Mouse (Mus musculus) midbrain, embryonic 10.5 days (tissue): ENCODE measurements around the gene Upk3a. TPM values are rescaled to one million over a fixed set of nuclear protein-coding genes. Genes with fewer than 3 reads are reported as not detected.
"Not testable (repeated sequence)": the region's sequence is repeated elsewhere in the genome, so short reads cannot be mapped to it uniquely, and the experiment has no call there.

Experiments
- DNase-seq: peaks from one replicate; pipeline ENCODE4 v3.0.0-alpha.2; 2017; ENCODE audit warnings: low spot score
- H3K27ac ChIP-seq: fragments of 300-500 bp; sonication (generic); replicated peaks from 2 replicates; pipeline ENCODE4 v1.5.1; 2016; ENCODE audit warnings: mild to moderate bottlenecking
- H3K27me3 ChIP-seq: fragments of 300-500 bp; sonication (generic); 2 replicates; pipeline ENCODE4 v1.6.1; 2016; ENCODE audit warnings: low read depth, mild to moderate bottlenecking; ENCODE audit not compliant: poor library complexity, severe bottlenecking
- H3K36me3 ChIP-seq: fragments of 300-500 bp; sonication (generic); 2 replicates; pipeline ENCODE4 v1.6.1; 2016; ENCODE audit warnings: mild to moderate bottlenecking, moderate library complexity
- H3K4me1 ChIP-seq: fragments of 300-500 bp; sonication (generic); 2 replicates; pipeline ENCODE4 v1.6.1; 2016
- H3K4me3 ChIP-seq: fragments of 300-500 bp; sonication (generic); 2 replicates; pipeline ENCODE4 v1.5.1; 2016; ENCODE audit warnings: mild to moderate bottlenecking, moderate library complexity
- H3K9me3 ChIP-seq: fragments of 300-500 bp; sonication (generic); replicated peaks from 2 replicates; pipeline ENCODE4 v1.6.1; 2016; ENCODE audit warnings: mild to moderate bottlenecking
- WGBS: fragments of 180-500 bp; shearing (Covaris S2); methylation state at CpG from one replicate; pipeline ENCODE4 v1.1.7; 2016; 5-methylcytosine and 5-hydroxymethylcytosine counted together
- polyA plus RNA-seq: library from polyadenylated mRNA; unstranded; fragments of >200 nt; fragmentation: Nextera tagmentation; extraction: Ambion mirVana; gene quantifications from 2 replicates; pipeline ENCODE4 v1.2.1, GENCODE M21; 2016

The Upk3a gene
- polyA plus RNA-seq, 1 experiment from 2014 or later = not detected

DNA sequence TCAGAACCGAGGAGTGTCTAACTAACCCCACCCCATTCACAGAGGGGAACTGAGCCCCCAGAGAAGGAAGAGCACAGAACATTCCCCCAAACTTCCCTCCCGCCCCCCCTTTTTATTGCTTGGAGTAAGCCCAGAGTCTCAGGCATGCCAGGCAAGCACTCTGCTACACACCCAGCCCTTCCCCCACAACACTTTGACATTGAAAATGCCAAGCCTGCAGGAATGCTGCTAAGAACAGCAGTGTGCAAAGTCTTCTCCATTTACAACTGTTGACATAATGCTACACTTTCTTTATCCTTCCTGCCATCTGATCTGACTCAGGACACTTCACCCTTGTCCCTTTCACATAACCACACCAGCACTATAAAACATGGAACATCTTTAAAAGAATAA lies 4.3 kb upstream of the Upk3a start:
- peaks cover 28% of the 10 kb centered on the region for H3K4me1 ChIP-seq
- no peak for DNase-seq
- no peak overlapping the region for H3K4me3 ChIP-seq
- 0 out of 2 replicates have a peak overlapping the region, but pooled peaks have one; percentile 33 for H3K27ac ChIP-seq
- H3K36me3 ChIP-seq = no peaks in the 10 kb centered on the region
- H3K27me3 ChIP-seq = peaks cover 35% of the 10 kb centered on the region
- 42% methylated on average over 2 of the region's 2 CpGs for WGBS
- H3K9me3 ChIP-seq = no peaks in the 10 kb centered on the region

DNA sequence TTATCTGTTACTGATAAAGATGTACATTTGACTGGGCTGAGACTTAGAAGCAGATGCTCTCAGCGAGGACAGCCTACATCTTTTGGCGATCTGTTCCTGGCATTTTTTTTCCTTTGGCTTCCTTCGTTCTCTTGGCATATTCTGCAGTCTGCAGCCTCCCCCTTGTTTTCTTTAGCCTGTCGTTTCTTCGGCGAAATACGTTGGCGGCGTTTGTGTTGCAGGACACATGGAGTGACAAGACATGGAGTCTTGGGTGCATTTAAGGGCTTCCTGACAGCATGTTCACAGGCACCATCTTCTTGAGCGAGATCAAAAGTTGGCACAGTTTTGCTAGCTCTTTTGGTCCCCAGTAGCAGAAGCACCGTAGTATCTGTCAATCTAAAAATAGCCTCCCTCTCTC lies 1.2 kb upstream of the Upk3a start:
- Histone ChIP-seq H3K4me3 (no peak overlapping the region), H3K27me3 (peaks cover 44% of the 10 kb centered on the region), H3K4me1 (peaks cover 38% of the 10 kb centered on the region), H3K27ac (no peak overlapping the region), H3K9me3 (no peaks in the 10 kb centered on the region), H3K36me3 (no peaks in the 10 kb centered on the region)
- 85% methylated on average over 11 of the region's 11 CpGs for WGBS
- no peak for DNase-seq

DNA sequence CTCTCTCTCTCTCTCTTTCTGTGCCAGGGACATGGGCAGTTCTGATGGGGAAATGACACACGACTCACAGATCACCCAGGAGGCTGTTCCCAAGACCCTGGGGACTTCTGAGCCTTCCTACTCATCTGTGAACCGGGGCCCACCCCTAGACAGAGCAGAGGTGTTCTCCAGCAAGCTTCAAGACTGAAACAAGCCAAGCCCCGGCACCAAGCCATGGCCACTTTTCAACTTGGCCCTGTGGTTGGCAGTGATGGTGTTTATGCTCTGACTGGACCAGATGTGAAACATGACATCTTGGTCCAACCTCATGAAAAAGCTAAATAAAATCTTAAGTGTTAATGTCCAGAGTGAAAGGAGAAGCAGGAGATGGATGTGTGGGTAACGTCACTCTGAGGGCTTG lies 5.3 kb downstream of the Upk3a start:
- peaks cover 14% of the 10 kb centered on the region for H3K27me3 ChIP-seq
- H3K4me1 ChIP-seq = peaks cover 13% of the 10 kb centered on the region
- H3K27ac ChIP-seq = no peak overlapping the region
- no peaks in the 10 kb centered on the region for H3K36me3 ChIP-seq
- H3K9me3 ChIP-seq = no peaks in the 10 kb centered on the region
- no peak overlapping the region for H3K4me3 ChIP-seq
- 76% methylated on average over 4 of the region's 4 CpGs for WGBS
- DNase-seq = no peak

DNA sequence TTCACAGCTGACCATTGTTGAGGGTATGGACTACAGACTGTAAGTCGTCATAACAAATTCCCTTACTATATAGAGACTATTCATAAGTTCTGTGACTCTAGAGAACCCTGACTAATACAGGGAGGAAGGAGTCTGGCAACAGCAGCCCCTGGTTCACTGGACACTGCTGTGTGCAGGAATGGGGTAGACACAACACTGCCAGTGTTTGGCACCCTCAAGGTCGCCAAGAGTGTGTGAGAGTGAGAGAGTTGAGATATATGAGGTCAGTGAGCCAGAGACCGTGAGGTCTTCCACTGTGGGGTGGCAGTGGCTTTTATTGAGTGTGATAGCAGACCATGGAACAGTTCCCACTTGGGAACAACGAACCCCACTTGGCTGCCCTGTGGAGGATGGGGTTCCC lies 9.3 kb downstream of the Upk3a start:
- Histone ChIP-seq H3K4me3 (no peak overlapping the region), H3K9me3 (no peaks in the 10 kb centered on the region), H3K27me3 (no peaks in the 10 kb centered on the region; the same call in 1 of the 2 replicates), H3K4me1 (no peaks in the 10 kb centered on the region), H3K36me3 (no peaks in the 10 kb centered on the region), H3K27ac (no peak overlapping the region)
- no peak for DNase-seq
- WGBS = 84% methylated on average over 4 of the region's 4 CpGs

DNA sequence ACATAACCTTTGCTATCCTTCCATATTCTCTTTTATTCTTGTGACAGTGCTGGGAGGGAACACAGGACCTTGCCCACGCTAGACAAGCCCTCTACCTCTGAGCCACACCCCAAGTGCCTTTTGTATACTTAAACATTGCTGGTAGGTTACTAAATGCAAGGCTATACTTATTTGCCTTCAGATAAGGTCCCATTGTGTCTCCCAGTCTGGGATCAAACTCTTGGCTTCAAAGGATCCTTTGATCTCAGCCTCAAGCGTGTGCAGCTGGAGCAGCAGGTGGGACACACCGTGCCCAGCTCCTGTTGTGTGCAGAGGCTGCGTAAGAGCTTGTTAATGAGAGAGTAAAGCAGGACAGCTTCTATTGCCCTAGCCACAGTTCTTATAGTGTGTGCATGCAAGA lies 10.8 kb downstream of the Upk3a start:
- 50% methylated on average over 4 of the region's 4 CpGs for WGBS
- DNase-seq = no peak
- Histone ChIP-seq H3K4me3 (no peak overlapping the region), H3K4me1 (no peaks in the 10 kb centered on the region), H3K27me3 (no peaks in the 10 kb centered on the region), H3K9me3 (0 out of 2 replicates have a peak, but pooled peaks cover 3% of the 10 kb centered on the region), H3K36me3 (no peaks in the 10 kb centered on the region), H3K27ac (no peak overlapping the region)

DNA sequence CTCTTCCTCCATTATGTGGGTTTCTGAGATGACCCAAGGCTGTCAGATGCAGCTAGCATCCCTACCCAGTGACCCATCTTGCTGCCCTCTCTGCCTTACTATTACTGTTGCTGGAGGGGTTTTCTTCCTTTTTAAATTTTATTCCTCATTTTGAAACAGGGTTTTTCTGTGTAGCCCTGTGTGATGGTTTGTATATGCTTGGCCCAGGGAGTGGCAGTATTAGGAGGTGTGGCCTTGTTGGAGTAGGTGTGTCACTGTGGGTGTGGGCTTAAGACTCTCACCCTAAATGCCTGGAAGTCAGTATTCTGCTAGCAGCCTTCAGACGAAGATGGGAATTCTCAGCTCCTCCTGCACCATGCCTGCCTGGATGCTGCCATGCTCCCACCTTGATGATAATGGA lies 11.7 kb downstream of the Upk3a start, which contains the start of gene Fam118a:
Fam118a (plus strand) TSS at position 301 of the 400 bp plus-strand sequence.
- DNase-seq, H3K4me3 ChIP-seq, H3K27ac ChIP-seq, H3K27me3 ChIP-seq, H3K4me1 ChIP-seq, H3K36me3 ChIP-seq, H3K9me3 ChIP-seq: not testable (repeated sequence)
- WGBS = 52% methylated on average over 1 of the region's 1 CpGs

DNA sequence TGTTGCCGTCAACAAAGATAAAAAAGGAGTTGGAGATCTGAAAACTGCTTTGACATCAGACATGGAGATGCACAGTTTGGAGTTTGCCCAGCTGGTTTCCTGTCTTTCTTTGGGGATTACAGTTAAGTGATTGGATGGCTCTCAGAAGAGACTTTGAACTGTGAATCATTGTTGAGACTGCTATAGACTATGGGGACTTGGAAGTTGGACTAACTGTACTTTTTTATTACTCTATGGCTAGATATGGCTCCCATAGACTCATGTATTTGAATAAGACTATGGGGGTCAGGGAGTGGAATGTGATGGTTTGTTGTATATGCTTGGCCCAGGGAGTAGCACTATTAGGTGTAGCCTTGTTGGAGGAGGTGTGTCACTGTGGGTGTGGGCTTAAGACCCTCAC lies 13.7 kb downstream of the Upk3a start:
- WGBS = 93% methylated on average over 1 of the region's 1 CpGs
- not testable (repeated sequence) for H3K4me3 ChIP-seq, H3K36me3 ChIP-seq

DNA sequence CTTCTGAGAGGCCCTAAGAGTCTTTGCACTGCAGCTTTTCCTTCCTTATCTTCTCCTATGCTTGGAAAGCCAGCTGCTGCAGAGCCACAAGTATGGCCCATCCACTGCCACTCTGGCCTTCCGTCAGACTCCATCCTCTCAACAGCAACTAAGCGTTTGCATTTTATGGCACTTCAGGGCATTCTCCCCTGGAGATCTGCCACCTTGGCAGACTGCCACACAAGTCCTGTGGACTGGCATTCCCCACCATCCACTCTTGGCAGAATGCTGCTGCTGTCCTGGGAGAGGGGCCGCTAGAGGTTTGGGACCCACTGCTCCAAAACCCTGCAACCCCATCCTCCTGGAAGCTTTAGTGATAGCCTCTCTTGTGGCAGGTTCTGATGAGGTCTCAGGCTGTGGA lies 14.9 kb downstream of the Upk3a start:
- H3K27me3 ChIP-seq = peaks cover 23% of the 10 kb centered on the region
- DNase-seq = no peak
- 0 out of 2 replicates have a peak, but pooled peaks cover 3% of the 10 kb centered on the region for H3K9me3 ChIP-seq
- no peak overlapping the region for H3K4me3 ChIP-seq
- peaks cover 10% of the 10 kb centered on the region for H3K4me1 ChIP-seq
- H3K27ac ChIP-seq = no peak overlapping the region
- H3K36me3 ChIP-seq = no peaks in the 10 kb centered on the region
- WGBS = 95% methylated on average over 3 of the region's 3 CpGs

More for the DNA sequence above, 13.7 kb downstream of the Upk3a start:
- not testable (repeated sequence) for H3K27ac ChIP-seq, H3K9me3 ChIP-seq, DNase-seq, H3K4me1 ChIP-seq
- peaks cover 16% of the 10 kb centered on the region for H3K27me3 ChIP-seq

DNA sequence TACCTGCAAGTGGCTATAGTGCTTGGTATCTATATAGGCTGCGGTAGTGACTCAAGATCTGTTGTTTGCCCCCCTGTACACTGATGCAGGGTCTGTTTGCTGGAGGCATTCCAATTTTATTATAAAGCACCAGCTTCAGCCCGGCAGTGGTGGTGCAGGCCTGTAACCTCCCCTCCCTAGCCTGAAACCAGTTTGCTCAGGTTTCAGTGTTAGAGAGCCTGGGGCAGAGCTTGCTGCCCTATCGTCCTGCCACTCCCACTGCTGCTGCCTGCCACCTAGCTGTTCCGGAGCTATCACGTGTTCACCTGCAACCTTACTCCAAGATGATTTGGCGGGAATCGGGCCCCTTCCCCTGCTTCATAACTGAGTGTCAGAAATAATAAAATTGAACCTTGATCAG lies 17.0 kb downstream of the Upk3a start:
- WGBS = 61% methylated on average over 7 of the region's 7 CpGs
- DNase-seq, H3K27ac ChIP-seq, H3K36me3 ChIP-seq, H3K4me3 ChIP-seq, H3K9me3 ChIP-seq: not testable (repeated sequence)
- Histone ChIP-seq H3K4me1 (peaks cover 29% of the 10 kb centered on the region), H3K27me3 (peaks cover 26% of the 10 kb centered on the region)

DNA sequence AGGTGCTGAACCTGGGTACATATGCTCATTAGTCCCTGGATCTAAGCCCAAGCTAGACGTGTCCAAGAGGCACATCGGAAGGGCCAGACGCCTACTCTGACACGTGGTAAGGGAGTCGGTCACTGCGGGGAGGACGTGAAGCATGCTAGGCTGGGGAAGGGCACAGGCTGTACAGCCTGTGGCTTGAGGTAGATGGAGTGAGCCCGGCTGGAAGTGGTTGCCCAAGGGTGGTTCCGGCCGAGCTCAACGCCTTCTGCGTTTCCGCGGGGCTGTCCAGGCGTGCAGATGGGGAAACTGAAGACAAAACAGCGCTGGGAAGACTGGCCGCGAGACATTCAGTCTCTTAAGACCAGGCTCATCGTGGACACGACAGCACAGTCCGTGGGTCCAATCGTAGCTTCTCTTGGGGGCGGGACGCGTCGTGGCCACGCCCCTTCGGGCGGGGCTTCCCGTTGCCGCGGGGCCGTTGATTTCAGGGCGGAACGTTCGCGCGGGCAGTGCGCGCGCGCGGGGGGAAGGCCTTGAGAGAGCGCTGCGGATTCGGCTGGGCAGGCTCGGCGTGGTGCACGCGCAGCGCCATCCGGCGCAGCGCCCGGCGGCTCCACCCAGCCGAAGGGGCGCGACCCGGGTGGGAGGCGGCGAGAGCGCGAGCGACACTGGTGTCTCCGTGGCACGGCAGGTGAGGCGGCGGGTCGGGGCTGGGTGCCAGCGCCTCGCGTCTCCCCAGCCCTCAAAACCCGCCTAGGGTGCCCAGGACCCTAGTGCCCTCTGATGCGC lies 19.8 kb downstream of the Upk3a start:
- Histone ChIP-seq H3K9me3 (0 out of 2 replicates have a peak, but pooled peaks cover 3% of the 10 kb centered on the region), H3K36me3 (no peaks in the 10 kb centered on the region), H3K4me1 (peaks cover 38% of the 10 kb centered on the region), H3K27ac (peak overlapping the region; percentile 89), H3K4me3 (peak overlapping the region; percentile 89), H3K27me3 (peaks cover 26% of the 10 kb centered on the region)
- peak; percentile 96 for DNase-seq
- WGBS = under 1% methylated on average over 75 of the region's 75 CpGs

DNA sequence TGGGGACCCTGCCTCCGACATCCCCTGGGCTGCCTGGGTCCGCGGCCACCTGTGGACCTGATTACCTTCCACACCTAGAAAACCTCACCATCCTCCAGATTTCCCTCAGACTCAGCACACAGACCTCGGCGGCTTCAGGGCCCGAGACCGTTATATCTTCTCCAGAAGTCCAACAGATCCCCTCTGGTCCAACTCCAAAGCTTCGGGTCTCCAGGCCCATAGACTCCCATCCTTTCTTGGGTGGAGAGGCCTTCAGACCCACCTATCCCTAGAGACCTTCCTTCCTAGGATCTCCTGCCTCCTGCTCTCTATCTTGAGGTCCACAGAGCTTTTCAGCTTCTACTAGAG lies 20.4 kb downstream of the Upk3a start:
- peak overlapping the region; percentile 89 for H3K27ac ChIP-seq

DNA sequence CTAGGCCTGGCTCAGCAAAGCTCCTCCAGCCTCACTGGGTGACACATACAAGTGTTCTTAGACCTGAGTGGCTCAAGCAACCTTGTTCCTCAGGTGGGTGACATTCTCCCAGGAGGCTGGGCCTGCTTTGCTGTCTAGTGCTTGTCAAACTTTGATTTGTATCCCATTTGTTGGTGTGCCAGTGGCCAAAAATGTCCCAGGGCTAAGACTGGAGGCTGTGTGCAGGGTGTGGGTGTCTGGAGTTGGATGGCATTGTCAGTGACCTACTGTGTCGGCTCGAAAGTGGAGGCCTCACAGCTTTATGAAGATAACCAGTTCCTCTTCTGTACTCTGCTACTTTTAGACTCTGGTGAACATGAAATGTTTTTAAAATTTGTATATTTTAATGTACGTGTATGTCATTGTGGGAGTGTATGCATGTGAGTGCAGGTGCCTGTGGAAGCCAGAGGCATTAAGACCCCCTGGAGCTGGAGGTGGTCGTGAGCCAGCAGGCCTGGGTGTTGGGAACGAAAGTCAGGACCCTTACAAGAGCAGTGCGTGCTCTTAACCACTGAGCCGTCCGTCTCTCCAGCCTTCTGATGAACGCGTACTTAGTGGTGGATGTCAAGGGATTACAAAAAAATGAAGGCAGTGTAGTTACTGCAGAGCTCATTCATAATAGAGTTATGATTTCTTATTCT lies 24.7 kb downstream of the Upk3a start:
- Histone ChIP-seq H3K36me3 (peaks cover 15% of the 10 kb centered on the region), H3K27ac (no peak overlapping the region), H3K4me1 (peaks cover 52% of the 10 kb centered on the region), H3K4me3 (no peak overlapping the region), H3K9me3 (no peaks in the 10 kb centered on the region), H3K27me3 (0 out of 2 replicates have a peak, but pooled peaks cover 3% of the 10 kb centered on the region)
- 89% methylated on average over 10 of the region's 10 CpGs for WGBS
- no peak for DNase-seq

More for the DNA sequence above, 20.4 kb downstream of the Upk3a start:
- DNase-seq = no peak
- Histone ChIP-seq H3K36me3 (no peaks in the 10 kb centered on the region), H3K9me3 (0 out of 2 replicates have a peak, but pooled peaks cover under 1% of the 10 kb centered on the region), H3K4me1 (peaks cover 44% of the 10 kb centered on the region), H3K27me3 (peaks cover 26% of the 10 kb centered on the region), H3K4me3 (peak overlapping the region; percentile 89)
- WGBS = 9% methylated on average over 8 of the region's 8 CpGs

DNA sequence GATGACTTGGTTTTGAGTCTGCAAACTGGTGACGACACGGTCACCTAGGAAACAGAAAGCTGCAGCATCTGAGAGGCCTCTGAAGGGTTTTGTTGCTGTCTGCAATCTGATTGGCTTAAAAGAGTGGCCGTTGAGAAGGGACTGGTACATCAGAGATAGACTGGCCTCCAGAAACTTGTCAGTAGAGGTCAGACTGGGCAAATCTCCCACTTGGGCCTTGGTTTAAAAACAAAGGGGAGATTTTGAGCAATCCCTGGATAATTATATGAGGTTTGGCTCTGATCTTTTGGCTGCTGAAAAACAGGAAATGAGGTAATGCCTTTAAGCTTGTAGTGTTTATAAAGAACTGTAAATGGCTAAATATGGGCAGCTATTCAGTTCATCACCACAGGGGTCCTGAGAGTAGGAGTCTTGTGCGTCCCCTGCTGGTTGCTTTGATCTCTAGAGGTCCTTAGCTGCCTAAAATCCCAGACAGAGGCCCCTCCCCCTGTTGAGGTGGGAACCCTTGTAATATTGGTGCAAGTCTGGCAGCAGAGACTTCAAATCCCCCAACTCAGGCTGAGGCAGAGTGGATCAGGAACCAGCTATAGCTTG lies 25.5 kb downstream of the Upk3a start:
- no peaks in the 10 kb centered on the region for H3K9me3 ChIP-seq
- peak overlapping the region; percentile 69 for H3K27ac ChIP-seq
- WGBS = 14% methylated on average over 4 of the region's 4 CpGs
- H3K4me3 ChIP-seq = no peak overlapping the region
- H3K36me3 ChIP-seq = peaks cover 23% of the 10 kb centered on the region
- H3K4me1 ChIP-seq = peaks cover 46% of the 10 kb centered on the region
- H3K27me3 ChIP-seq = 0 out of 2 replicates have a peak, but pooled peaks cover 3% of the 10 kb centered on the region
- DNase-seq = peak; percentile 50
